Mouse (Mus musculus): Measurements from ENCODE around the gene Park7.

Gene Park7

DNA sequence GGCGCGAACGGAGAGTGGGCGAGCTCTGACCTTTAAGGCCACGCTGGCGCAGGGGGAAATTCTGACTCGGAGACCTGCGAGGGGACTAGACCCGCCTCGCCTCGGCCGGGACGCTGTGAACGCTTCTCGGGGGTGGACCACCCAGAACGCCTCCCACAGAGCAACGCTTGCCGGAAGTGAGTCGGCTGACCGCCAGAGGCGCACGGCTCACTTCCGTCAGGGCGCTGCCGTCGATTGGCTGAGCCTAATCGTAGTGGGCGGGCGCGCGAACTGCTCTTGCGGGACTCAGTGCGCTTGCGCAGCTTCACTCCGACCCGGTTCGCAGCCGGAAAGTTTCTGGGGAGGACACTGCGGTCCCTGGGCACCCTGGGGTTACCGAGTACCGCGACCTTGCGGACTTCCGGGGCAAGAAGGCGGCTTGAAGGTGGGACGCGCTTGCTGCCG is at the start of gene Park7, which contains the start of gene Tnfrsf9:
Gene Park7, minus strand, starts transcription at position 148 of the 444 bp plus-strand sequence.
Gene Tnfrsf9, plus strand, starts transcription at position 273 of the 444 bp plus-strand sequence.
- DNase-seq, result peak; percentile 97

GRCm38 (mm10) chr4:150963711-150964110 is 49.5 kb upstream of the Park7 start:
- DNase-seq, result no peak

DNA sequence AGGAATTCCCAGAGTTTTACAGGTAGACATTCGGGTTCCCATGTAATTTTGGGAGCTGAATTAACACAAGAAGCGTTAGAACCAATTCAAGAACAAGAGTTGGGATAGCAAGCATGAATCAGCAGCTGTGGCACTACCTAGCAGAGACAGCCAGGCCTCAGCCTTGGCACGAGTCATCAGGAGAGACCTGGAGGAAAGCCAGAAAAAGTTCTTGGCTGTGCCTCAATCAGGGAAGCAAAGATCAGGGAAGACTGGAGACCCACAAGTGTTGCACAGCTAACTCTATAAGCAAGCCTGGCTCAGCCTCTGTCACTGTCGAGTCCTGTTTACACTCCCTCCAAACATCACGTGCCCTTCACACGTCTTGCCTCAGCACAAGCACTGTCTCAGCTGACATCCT is 48.0 kb upstream of the Park7 start:
- no peak for DNase-seq

GRCm38 (mm10) chr4:150958536-150958935 is 44.3 kb upstream of the Park7 start:
- no peak for DNase-seq

DNA sequence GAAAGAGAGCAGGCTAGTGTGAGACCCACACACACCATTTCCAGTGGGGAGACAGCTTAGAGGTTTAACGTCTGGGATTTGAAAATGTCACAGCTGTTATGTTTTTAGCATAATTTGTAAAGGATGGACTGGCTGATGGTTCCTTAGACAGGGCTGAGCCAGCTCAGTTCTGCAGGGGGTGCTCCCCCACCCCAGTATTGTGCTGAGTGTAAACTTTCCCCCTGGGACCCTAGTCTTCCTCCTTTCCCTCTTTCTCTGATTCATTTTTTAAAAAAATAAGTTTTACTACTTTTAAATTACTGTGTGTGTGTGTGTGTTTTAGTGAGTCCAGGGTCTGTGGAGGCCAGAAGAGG is 42.8 kb upstream of the Park7 start:
- DNase-seq, result no peak

- no peak for DNase-seq
Observed at GRCm38 (mm10) chr4:150956369-150957105, 42.3 kb upstream of the Park7 start.

- no peak for DNase-seq
Observed at GRCm38 (mm10) chr4:150950972-150951371, 36.7 kb upstream of the Park7 start.

DNA sequence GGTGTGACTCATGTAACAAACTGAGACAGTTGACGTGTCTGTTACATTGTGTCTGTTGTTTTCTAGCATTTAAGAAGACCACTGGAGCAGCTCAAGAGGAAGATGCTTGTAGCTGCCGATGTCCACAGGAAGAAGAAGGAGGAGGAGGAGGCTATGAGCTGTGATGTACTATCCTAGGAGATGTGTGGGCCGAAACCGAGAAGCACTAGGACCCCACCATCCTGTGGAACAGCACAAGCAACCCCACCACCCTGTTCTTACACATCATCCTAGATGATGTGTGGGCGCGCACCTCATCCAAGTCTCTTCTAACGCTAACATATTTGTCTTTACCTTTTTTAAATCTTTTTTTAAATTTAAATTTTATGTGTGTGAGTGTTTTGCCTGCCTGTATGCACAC is 30.5 kb upstream of the Park7 start:
- DNase-seq, result no peak

- no peak for DNase-seq
Observed at GRCm38 (mm10) chr4:150939991-150940651, 25.9 kb upstream of the Park7 start.

DNA sequence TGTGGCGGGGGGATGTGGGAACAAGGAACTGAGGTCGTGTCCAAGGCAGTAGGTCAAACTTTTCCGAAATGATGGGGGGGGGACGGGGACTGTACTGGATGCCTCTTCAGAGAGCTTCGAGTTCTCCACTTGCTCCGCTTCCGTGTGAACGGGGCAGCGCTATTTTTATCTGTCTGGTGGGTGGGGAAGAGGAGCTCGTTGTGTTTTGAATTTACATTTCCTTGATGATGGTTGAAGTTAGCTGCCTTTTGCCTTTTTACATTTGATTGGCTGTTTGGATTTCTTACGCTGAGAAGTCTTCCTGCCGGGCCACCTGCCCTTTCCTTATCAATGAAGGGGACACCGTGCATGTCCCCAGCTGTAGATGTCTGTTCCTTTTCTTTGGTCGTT is 23.8 kb upstream of the Park7 start:
- DNase-seq, result no peak

DNA sequence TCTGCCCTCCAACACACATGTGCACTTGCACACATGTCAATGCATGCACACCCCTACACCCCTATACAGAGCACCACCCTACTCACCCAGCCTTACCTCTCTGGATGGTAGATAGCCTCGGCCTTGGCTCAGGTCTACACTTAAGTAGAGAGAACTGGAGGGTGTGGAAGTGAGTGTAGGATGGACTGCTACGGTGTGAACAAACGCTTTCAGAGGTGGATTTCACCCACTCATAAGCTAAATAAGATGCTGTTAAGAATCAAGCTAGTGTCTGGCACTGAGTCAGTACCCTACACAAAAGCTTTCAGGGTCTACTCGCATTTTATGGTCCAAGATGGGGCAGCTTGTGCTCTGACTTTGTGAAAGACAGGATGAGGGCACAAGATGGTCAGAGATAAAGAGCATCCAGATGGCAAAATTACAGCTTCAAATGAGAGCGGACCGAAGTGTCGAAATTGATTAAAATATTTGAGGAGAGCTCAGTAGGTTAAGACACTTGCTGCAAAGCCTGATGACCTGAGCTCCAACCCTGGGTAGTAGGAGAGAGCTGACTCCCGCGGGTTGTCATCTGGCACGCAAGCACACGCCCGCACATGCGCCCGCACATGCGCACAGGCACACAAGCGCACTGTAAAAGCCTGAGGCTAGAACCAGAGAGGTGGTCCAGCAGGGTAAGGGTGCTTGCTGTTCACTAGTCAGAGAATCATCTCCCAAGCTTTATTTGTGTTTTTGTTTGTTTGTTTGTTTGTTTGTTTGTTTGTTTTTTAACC is 23.2 kb upstream of the Park7 start:
- peak; percentile 42 for DNase-seq

GRCm38 (mm10) chr4:150933503-150933902 is 19.3 kb upstream of the Park7 start:
- DNase-seq, result no peak

- DNase-seq, result no peak
Observed at GRCm38 (mm10) chr4:150927789-150928188, 13.6 kb upstream of the Park7 start.

DNA sequence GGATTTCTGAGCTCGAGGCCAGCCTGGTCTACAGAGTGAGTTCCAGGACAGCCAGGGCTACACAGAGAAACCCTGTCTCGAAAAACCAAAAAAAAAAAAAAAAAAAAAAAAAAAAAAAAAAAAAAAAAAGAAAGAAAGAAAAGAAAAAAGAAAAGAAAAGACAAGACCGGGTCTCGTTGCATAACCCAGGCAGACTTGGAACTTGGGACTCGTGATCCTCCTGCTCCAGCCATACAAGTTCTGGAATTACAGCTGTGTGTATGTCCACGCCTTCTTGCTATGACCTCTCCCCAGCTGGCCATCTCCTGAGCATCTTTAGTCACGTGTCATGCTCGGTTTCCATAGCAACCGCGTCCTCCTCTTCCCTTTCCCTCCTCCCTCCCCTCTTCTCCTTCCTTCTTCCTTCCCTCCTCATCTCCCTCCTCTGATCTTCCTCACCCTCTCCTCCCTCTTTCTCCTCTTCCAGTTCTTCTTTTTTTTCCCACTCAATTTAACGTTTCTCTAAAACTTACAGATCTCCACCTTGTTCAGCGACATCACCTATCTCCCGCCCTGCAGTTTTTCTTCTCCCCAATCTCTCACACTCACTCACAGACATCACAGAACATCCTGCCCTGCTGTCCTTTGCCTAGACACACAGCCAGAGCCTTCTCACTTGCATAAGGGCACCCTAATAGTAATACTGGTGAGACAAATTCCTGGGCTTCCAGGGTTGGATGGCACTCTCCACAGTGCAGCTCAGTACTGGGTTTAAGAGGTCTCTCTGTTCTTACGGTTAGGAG is 12.9 kb upstream of the Park7 start:
- DNase-seq, result no peak

- no peak for DNase-seq
Observed at GRCm38 (mm10) chr4:150925923-150926322, 11.7 kb upstream of the Park7 start.

DNA sequence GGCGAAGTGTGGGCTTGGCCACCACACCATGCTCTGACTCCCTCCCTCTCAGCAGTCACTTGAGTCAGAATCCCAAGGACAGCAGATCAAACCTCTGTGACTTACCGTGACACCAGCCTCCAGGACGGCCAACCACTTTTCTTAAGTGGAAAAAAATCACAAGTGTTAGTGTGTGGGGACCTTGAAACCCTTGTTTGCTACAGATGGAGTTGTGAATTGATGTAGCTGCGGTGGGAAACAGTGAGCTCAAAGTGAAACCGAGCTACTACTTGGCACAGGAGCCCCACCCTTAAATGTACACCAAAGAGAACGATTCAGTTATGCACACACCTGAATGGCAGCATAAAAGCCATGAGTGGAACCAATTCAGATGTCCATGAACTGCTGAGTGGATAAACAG is 10.7 kb upstream of the Park7 start:
- no peak for DNase-seq

DNA sequence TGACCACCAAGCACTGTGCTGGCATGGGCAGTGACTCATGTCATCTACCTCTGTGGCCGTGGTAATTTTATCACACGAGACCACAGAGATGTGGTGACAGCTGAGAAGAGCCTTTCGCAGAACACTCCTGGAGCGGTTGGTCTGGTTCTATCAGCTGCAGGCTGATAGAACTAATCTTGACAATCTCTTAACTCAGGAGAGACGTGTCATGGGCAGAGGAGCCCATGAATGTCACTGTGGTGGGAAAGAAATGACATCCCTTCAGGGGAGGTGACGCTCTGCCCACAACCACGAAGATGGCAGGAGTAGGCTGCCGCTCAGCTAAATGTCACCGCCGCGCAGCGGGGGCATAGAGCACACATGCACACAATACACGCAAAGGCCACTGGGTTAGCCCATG is 10.1 kb upstream of the Park7 start:
- no peak for DNase-seq

DNA sequence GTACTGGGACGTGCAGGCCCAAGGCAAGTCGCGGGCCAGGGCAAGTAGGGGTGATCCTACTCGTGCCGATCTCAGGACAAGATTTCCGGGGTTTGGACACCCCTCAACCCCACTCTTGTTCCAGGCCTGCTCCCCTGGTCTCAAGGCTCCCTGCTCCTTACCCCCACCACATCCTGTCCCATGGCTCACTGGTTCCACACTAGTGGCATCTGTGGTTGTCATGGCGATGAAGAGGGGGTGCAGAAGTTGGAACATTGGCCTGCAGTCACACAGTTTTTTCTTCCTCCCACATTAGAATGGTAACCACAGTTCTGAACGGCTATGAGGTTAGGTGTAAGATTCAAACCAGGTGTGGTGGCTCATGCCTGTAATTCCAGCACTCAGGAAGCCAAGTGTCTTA is 7.0 kb upstream of the Park7 start:
- no peak for DNase-seq

DNA sequence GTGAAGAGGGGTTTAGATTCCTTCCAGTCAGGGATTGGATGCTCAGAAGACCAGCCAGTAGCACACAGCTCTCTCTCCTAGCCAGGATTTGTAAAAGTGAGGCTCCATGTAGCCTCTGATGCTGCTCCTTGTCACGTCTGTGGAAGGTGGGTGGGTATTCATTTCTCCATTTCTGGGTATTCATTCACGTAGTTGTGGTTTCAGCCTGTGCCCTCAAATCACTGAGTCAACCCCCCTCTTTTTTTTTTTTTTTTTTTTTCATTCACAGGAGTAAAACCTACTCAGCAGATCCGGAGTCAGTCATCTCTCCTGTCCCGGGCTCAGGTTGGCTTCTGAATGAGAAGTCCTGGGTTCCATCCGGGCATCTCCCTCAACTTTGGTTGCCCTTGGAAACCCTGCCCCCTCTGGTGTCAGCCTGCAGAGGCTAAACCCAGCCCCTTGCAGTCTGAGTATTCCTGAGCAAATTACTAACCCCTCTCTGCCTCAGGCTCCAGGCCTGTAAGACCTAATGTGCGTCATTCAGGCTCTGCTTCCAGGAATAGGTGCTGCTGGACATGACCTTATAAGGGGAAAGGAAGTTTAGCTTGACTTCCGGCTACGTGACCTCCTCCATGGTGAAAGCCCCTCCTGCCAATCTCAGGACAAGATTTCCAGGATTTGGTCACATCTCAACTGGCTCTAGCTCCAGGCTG is 3.2 kb upstream of the Park7 start:
- no peak for DNase-seq

DNA sequence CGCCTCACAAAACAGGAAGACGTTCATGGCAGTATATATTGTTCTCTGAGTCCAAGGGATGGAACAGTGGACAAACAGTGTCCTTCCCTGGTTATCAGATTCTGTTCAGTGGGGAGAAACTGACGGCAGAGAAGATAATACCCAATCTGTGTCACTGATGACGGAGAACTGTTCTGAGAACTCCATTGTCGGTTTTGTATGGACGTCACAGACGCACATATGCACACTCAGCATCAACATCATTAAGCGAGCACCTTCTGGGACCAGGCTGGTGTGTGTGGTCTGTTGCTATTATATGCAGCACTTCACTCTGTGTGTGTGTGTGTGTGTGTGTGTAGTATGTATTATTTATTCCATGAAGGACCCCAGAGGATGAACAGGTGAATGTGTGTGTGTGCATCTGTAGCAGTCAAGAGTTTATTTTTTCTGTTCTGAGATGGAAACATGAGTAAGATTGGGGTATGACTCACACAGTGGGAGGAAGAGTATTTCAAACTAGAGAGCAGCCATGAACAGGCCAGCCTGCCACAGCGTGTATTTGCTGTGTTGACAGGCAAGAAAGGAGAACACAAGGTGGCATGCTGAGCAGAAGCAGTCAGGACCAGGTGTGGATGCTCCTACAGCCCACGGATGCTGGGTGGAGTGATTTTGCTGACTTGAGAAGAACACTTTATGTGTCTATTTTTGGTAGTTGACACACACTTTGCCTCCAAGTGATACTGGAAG is 1.1 kb upstream of the Park7 start:
- no peak for DNase-seq

GRCm38 (mm10) chr4:150913743-150914142 is 494 bp downstream of the Park7 start:
- DNase-seq, result no peak

All from cerebellum, adult 11 months (tissue).